Mouse (Mus musculus) midbrain, embryonic 14.5 days (tissue): ENCODE measurements around the gene Zscan2. TPM values are rescaled to one million over a fixed set of nuclear protein-coding genes. Genes with fewer than 3 reads are reported as not detected.
A peak's percentile ranks its signal among the peaks of the same experiment; 100 is the strongest.
"Not testable (repeated sequence)": the region's sequence is repeated elsewhere in the genome, so short reads cannot be mapped to it uniquely, and the experiment has no call there.

ENCODE experiments used
- ATAC-seq: fragments of 200-750 bp; cut with Nextera tagmentation; 2 replicates; pipeline ENCODE4 v1.8.0; 2017; ENCODE audit warnings: moderate number of reproducible peaks, moderate library complexity; ENCODE audit not compliant: low FRiP score, low TSS enrichment
- DNase-seq: peaks from one replicate; pipeline ENCODE4 v3.0.0-alpha.2; 2015
- H3K27ac ChIP-seq: fragments of 300-500 bp; sonication (generic); replicated peaks from 2 replicates; pipeline ENCODE4 v1.5.1; 2014; ENCODE audit warnings: mild to moderate bottlenecking, low read depth, low read length, moderate library complexity
- H3K27me3 ChIP-seq: fragments of 300-500 bp; sonication (generic); 2 replicates; pipeline ENCODE4 v1.6.1; 2014; ENCODE audit warnings: low read length, control low read depth, mixed read lengths; ENCODE audit not compliant: control insufficient read depth, insufficient read depth
- H3K36me3 ChIP-seq: fragments of 300-500 bp; sonication (generic); 2 replicates; pipeline ENCODE4 v1.6.1; 2014; ENCODE audit warnings: low read length, control low read depth; ENCODE audit not compliant: control insufficient read depth, insufficient read depth
- H3K4me1 ChIP-seq: fragments of 300-500 bp; sonication (generic); 2 replicates; pipeline ENCODE4 v1.6.1; 2014; ENCODE audit warnings: mild to moderate bottlenecking, antibody characterized with exemption, low read length, control low read depth; ENCODE audit not compliant: control insufficient read depth, insufficient read depth
- H3K4me2 ChIP-seq: fragments of 300-500 bp; sonication (generic); 2 replicates; pipeline ENCODE4 v1.6.1; 2014; ENCODE audit warnings: mild to moderate bottlenecking, low read length, moderate library complexity
- H3K4me3 ChIP-seq: fragments of 300-500 bp; sonication (generic); replicated peaks from 2 replicates; pipeline ENCODE4 v1.5.1; 2014; ENCODE audit warnings: low read depth, low read length
- H3K9ac ChIP-seq: fragments of 300-500 bp; sonication (generic); replicated peaks from 2 replicates; pipeline ENCODE4 v1.6.1; 2014; ENCODE audit warnings: mild to moderate bottlenecking, low read length, moderate library complexity
- H3K9me3 ChIP-seq: fragments of 300-500 bp; sonication (generic); 2 replicates; pipeline ENCODE4 v1.6.1; 2016; ENCODE audit warnings: low read length, control low read depth, mixed read lengths; ENCODE audit not compliant: control insufficient read depth
- WGBS: fragments of 180-500 bp; shearing (Covaris S2); extraction: QIAGEN DNeasy Blood & Tissue Kit; methylation state at CpG from one replicate; pipeline ENCODE4 v1.1.7; 2014; 5-methylcytosine and 5-hydroxymethylcytosine counted together
- polyA plus RNA-seq: library from polyadenylated mRNA; unstranded; fragments of >200 nt; fragmentation: Nextera tagmentation; extraction: Ambion mirVana; gene quantifications from 2 replicates; pipeline ENCODE4 v1.2.1, GENCODE M21; 2014

The Zscan2 gene
- polyA plus RNA-seq, 1 experiment from 2014 or later: 7.1 TPM

GRCm38 (mm10) chr7:80830193-80830803, 30.4 kb upstream of the Zscan2 start:
- Histone ChIP-seq H3K27ac (no peak overlapping the region), H3K36me3 (no peaks in the 10 kb centered on the region), H3K9ac (no peak overlapping the region), H3K4me1 (no peaks in the 10 kb centered on the region), H3K4me2 (no peak overlapping the region), H3K27me3 (no peaks in the 10 kb centered on the region), H3K9me3 (no peaks in the 10 kb centered on the region), H3K4me3 (no peak overlapping the region)
- ATAC-seq (no peak), DNase-seq (no peak)
- WGBS: 87% methylated on average over 15 of the region's 15 CpGs

GRCm38 (mm10) chr7:80832191-80832590, 28.5 kb upstream of the Zscan2 start:
- 56% methylated on average over 4 of the region's 4 CpGs for WGBS
- Histone ChIP-seq H3K36me3 (no peaks in the 10 kb centered on the region), H3K27ac (no peak overlapping the region), H3K4me1 (no peaks in the 10 kb centered on the region), H3K9ac (no peak overlapping the region), H3K9me3 (no peaks in the 10 kb centered on the region), H3K27me3 (no peaks in the 10 kb centered on the region), H3K4me2 (no peak overlapping the region), H3K4me3 (no peak overlapping the region)
- DNase-seq: peak; percentile 48
- no peak for ATAC-seq

- not testable (repeated sequence) for H3K27me3 ChIP-seq, H3K4me3 ChIP-seq, H3K27ac ChIP-seq, H3K4me1 ChIP-seq, H3K9me3 ChIP-seq, H3K9ac ChIP-seq, H3K36me3 ChIP-seq
- DNase-seq (peak; percentile 78), ATAC-seq (peak; percentile 66; the same call in 1 of the 2 replicates)
- 19% methylated on average over 13 of the region's 14 CpGs for WGBS
- 0 out of 2 replicates have a peak overlapping the region, but pooled peaks have one; percentile 3 for H3K4me2 ChIP-seq
Observed at GRCm38 (mm10) chr7:80832996-80833650, 27.6 kb upstream of the Zscan2 start.

- DNase-seq (no peak), ATAC-seq (no peak)
- Histone ChIP-seq H3K4me1 (no peaks in the 10 kb centered on the region), H3K27me3 (no peaks in the 10 kb centered on the region), H3K9ac (no peak overlapping the region), H3K4me3 (no peak overlapping the region), H3K27ac (no peak overlapping the region), H3K4me2 (no peak overlapping the region), H3K9me3 (no peaks in the 10 kb centered on the region), H3K36me3 (no peaks in the 10 kb centered on the region)
- 47% methylated on average over 12 of the region's 12 CpGs for WGBS
Observed at GRCm38 (mm10) chr7:80833651-80834532, 26.8 kb upstream of the Zscan2 start.

GRCm38 (mm10) chr7:80835984-80836652, 24.6 kb upstream of the Zscan2 start:
- DNase-seq: no peak
- Histone ChIP-seq H3K36me3 (no peaks in the 10 kb centered on the region), H3K27me3 (no peaks in the 10 kb centered on the region), H3K4me2 (no peak overlapping the region), H3K4me1 (no peaks in the 10 kb centered on the region), H3K27ac (no peak overlapping the region), H3K9me3 (no peaks in the 10 kb centered on the region), H3K9ac (no peak overlapping the region), H3K4me3 (no peak overlapping the region)
- 87% methylated on average over 4 of the region's 4 CpGs for WGBS
- ATAC-seq: no peak

GRCm38 (mm10) chr7:80837736-80838135, 23.0 kb upstream of the Zscan2 start:
- WGBS: 52% methylated on average over 9 of the region's 9 CpGs
- no peak for DNase-seq

GRCm38 (mm10) chr7:80838247-80838646, 22.5 kb upstream of the Zscan2 start:
- Histone ChIP-seq H3K36me3 (no peaks in the 10 kb centered on the region), H3K4me2 (no peak overlapping the region), H3K9ac (no peak overlapping the region), H3K27ac (no peak overlapping the region), H3K9me3 (no peaks in the 10 kb centered on the region), H3K4me3 (no peak overlapping the region), H3K27me3 (no peaks in the 10 kb centered on the region), H3K4me1 (no peaks in the 10 kb centered on the region)
- ATAC-seq (no peak), DNase-seq (no peak)
- 41% methylated on average over 7 of the region's 7 CpGs for WGBS

More at GRCm38 (mm10) chr7:80837736-80838135, 23.0 kb upstream of the Zscan2 start:
- Histone ChIP-seq H3K9me3 (no peaks in the 10 kb centered on the region), H3K27me3 (no peaks in the 10 kb centered on the region), H3K4me3 (no peak overlapping the region), H3K36me3 (no peaks in the 10 kb centered on the region), H3K4me2 (no peak overlapping the region), H3K27ac (no peak overlapping the region), H3K4me1 (no peaks in the 10 kb centered on the region), H3K9ac (no peak overlapping the region)
- ATAC-seq: no peak

GRCm38 (mm10) chr7:80839755-80840154, 21.0 kb upstream of the Zscan2 start:
- Histone ChIP-seq H3K9me3 (no peaks in the 10 kb centered on the region), H3K36me3 (no peaks in the 10 kb centered on the region), H3K4me1 (no peaks in the 10 kb centered on the region), H3K27me3 (no peaks in the 10 kb centered on the region), H3K4me2 (no peak overlapping the region), H3K9ac (no peak overlapping the region), H3K4me3 (no peak overlapping the region), H3K27ac (no peak overlapping the region)
- DNase-seq: no peak
- no peak for ATAC-seq
